Mouse (Mus musculus) liver, adult (tissue): ENCODE results near the gene Krt17.

Source experiments
- GATA4 ChIP-seq: IDR thresholded peaks from 2 replicates; pipeline ENCODE4 v1.6.1; 2014; ENCODE audit warnings: mild to moderate bottlenecking, low read length; ENCODE audit not compliant: insufficient replicate concordance

Krt17 gene

GRCm38 (mm10) chr11:100277726-100278480, 17.1 kb upstream of the Krt17 start:
- TF ChIP-seq GATA4 = no peak

GRCm38 (mm10) chr11:100275466-100275865, 14.6 kb upstream of the Krt17 start:
- no peak for TF ChIP-seq GATA4

- no peak for TF ChIP-seq GATA4
Observed at GRCm38 (mm10) chr11:100274719-100275118, 13.9 kb upstream of the Krt17 start.

- TF ChIP-seq GATA4 = no peak
Observed at GRCm38 (mm10) chr11:100271878-100272277, 11.0 kb upstream of the Krt17 start.

GRCm38 (mm10) chr11:100269821-100270332, 9.0 kb upstream of the Krt17 start, which contains the start of gene Krt42:
TSS of gene Krt42 (minus strand) at chr11:100269871.
- TF ChIP-seq GATA4 = no peak

GRCm38 (mm10) chr11:100262058-100262980, 1.5 kb upstream of the Krt17 start:
- no peak for TF ChIP-seq GATA4

GRCm38 (mm10) chr11:100261235-100261605, 391 bp upstream of the Krt17 start:
- TF ChIP-seq GATA4 = no peak

- TF ChIP-seq GATA4 = no peak
Observed at GRCm38 (mm10) chr11:100259079-100259478, 1.8 kb downstream of the Krt17 start.

GRCm38 (mm10) chr11:100257967-100258366, 2.9 kb downstream of the Krt17 start:
- TF ChIP-seq GATA4 = no peak

- TF ChIP-seq GATA4 = no peak
Observed at GRCm38 (mm10) chr11:100255514-100255913, 5.3 kb downstream of the Krt17 start.

- TF ChIP-seq GATA4 = no peak
Observed at GRCm38 (mm10) chr11:100254360-100255090, 6.3 kb downstream of the Krt17 start.

- no peak for TF ChIP-seq GATA4
Observed at GRCm38 (mm10) chr11:100248852-100249465, 11.9 kb downstream of the Krt17 start, which contains the start of gene Krt16. TSS of gene Krt16 (minus strand) at chr11:100248902.

GRCm38 (mm10) chr11:100221741-100222140, 39.1 kb downstream of the Krt17 start:
- TF ChIP-seq GATA4 = no peak

- TF ChIP-seq GATA4 = no peak
Observed at GRCm38 (mm10) chr11:100219304-100219703, 41.5 kb downstream of the Krt17 start.

- TF ChIP-seq GATA4 = no peak
Observed at GRCm38 (mm10) chr11:100208542-100208941, 52.3 kb downstream of the Krt17 start.
